Mouse (Mus musculus): Measurements from ENCODE around the gene Dscaml1.
"Not testable (repeated sequence)": the region's sequence is repeated elsewhere in the genome, so short reads cannot be mapped to it uniquely, and the experiment has no call there.

Gene Dscaml1

DNA sequence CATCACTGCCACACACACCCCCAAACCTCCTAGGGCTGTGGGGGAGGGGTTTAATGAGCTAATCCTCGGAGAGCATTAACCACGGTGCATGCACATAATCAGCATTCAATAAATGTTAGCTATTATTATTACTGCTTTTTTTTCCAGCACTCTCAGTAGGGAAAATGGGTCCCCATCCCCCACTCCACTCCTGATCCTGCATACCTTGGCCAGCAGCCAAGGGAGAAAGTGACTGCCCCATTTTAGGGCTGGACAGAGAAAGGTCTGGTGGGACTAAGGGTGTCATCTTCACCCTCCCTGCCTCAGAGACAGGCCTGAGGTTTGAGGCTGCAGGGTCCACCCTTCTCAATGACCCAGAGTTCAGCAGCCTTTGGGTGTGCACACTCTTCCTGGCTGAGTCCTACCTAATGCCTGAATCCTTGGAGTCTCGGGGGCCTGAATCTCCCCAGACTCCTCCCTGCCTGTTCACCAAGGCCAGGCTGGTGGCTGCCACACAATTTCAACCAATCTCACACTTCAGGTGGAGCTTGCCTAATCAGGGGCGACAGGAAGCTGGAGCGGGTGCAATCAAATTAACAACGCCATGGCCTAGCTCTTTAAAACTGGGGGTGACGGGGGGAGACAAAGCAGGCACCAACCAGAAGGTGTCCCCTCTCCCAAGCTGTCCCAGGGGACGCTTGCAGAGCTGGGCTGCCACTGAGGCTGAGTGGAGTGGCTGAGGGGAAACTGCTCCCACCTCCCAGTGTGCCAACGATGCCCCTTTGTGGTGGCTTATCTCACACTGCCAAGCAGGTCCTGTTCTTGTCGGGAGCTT, 267.2 kb downstream of the Dscaml1 start:
- no peak for DNase-seq (ENCODE audit: low spot score)

DNA sequence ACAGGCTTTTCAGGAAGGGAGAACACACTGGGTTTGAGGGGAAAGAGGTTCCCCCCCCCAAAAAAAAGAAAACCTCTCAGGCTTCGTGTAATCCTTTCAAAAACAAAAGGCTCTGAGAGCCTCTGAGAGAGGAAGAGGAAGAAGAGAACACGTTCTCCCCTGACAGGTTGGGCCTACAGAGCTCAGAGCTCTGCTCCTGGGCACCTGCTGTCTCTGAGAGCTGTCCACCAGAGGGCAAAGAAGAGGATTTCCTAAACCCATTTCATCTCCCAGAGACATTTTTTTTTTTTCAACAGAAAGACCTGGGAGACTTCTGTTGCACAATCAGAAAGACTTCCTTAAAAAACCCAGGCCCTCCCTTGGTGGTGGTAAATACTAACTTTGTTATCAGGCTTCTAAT, 267.8 kb downstream of the Dscaml1 start:
- DNase-seq (ENCODE audit: low spot score), result no peak

DNA sequence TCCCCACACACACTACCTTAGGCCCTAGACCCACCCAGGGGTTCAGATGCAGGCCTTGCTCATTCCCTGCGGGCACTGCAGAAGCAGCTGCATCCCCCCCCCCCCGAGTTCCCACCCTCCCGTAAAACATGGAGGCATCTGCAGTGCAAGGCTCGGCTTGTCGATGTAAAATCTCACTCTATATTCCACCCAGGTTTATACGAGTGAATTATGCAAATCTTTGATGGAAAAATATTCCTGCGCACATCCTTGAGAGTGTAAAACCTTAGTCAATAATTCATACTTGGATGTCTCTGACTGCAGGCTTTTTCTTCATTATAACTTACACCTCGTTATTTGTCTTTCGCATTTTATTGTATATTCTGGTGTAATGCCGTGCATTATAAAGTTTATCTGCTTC, 272.7 kb downstream of the Dscaml1 start:
- DNase-seq (ENCODE audit: low spot score), result no peak

DNA sequence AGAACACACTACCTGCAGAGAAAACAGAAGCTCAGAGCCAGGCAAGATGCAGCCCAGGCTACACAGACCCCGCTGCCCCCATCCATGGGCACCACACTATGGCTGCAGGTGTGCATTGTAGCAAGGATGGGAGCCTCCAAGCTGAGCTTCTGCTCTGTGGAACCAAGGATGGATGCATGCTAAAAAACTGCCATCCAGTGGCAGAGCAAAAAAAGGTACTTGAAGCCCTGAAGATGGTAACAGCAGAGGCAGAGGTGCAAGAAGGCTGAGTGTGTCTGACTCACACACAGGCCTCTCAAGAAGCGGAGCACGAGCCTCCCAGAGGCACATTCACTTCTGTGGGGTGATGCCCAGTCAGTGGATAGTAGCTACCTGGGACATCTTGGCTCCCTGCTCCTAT, 276.8 kb downstream of the Dscaml1 start:
- DNase-seq (ENCODE audit: low spot score), result no peak

DNA sequence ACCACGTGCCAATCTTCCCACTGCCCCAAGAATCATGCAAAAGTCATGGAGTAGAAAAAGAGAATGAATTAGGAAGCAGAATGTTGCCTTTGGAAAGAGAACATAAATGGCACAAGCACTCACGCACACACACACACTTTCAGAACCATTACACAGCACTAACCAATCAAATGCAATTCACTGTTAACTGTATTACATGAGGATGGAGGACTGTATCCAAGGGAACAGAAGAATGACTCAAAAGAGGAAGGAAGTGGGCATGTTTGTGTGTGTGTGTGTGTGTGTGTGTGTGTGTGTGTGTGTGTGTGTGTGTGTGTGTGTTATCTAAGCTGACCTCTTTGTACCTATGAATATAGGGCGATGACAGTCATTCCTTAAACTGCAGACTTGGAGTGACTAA, 278.0 kb downstream of the Dscaml1 start:
- no peak for DNase-seq (ENCODE audit: low spot score)

DNA sequence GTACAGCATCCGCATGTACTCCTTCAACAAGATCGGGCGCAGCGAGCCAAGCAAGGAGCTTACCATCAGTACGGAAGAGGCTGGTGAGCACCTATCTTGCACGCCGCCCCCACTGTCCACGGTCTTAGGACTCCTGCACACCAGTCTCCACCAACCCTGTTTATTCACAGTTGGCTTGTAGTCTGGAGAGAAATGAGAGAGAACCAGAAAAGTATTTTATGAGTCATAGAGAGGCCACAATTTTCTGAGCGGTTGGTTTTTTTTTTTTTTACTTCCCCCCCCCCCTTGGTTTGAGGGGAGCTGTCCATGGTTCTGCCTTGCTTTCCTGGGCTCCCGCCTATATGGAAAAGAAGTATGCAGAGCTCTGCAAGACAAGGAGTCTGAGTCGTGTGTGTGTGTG, 283.9 kb downstream of the Dscaml1 start:
- no peak for DNase-seq (ENCODE audit: low spot score)

DNA sequence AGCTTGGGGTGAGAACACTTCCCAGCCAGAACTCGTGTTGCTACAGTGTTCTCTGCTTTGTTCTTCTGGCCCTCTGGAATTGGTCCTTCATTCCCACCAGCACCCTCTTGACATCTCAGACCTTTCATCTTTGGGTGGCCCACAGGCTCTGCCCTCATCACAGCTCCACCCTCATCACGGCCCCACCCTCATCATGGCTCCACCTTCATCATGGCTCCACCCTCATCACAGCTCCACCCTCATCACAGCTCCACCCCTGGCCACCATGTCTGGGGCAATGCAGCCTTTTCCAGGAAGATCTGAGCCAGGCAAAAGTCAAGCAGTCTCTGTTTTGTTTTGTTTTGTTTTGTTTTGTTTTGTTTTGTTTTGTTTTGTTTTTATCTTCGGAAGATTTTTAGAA, 289.0 kb downstream of the Dscaml1 start:
- no peak for DNase-seq (ENCODE audit: low spot score)

DNA sequence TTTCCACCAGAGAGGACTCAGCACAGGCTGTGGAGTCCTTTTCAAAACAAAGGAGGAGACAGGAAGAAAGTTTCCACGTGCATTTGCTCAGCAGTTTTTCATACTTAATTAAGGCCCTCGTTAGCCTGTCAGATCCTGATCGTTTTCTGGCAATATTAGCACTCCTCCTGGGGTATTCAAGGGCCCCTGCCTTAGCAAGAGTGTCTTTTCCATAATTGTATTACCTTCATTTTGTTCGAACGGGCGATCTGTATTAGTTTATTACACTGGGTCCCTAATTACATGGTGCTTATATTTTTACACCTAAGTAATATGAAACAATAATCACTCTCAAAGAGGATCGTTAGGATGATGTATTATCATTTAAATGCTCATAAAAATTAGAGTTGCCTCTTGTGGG, 293.6 kb downstream of the Dscaml1 start:
- no peak for DNase-seq (ENCODE audit: low spot score)

DNA sequence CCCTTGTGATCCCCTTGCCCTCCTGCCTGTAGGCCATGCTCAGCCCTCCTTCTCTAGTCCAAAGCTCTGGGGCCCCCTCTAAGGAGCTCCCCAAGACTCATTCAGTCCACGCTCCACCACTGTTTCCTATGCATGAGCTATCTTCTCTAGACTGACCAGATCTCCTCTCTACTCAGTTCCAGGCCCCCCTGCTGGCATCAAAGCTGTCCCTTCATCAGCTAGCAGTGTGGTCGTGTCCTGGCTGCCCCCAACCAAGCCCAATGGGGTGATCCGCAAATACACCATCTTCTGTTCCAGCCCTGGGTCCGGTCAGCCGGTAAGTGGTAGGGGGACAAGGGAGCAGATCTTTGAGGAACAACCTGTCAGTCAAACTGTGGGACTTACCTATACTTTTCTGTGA, 305.4 kb downstream of the Dscaml1 start:
- no peak for DNase-seq (ENCODE audit: low spot score)

DNA sequence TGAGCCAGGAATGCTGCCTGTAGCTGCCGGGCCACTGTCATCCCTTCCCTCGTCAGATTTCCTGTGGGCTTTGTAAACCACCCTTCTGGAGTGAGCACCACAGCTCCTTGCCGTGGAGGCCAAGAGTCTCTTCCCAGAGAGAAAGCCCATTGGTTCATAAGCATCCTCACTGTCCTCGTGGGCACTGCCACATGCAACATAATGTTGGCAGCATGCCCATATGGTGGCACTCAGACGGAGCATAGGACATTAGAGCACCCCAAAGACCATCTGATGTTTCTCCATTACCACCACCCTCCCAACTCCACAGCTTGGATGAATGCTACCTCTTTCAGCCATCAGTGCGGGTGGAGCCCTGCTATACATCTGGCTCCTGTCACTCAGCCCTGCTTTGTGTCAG, 306.8 kb downstream of the Dscaml1 start:
- DNase-seq (ENCODE audit: low spot score), result no peak

DNA sequence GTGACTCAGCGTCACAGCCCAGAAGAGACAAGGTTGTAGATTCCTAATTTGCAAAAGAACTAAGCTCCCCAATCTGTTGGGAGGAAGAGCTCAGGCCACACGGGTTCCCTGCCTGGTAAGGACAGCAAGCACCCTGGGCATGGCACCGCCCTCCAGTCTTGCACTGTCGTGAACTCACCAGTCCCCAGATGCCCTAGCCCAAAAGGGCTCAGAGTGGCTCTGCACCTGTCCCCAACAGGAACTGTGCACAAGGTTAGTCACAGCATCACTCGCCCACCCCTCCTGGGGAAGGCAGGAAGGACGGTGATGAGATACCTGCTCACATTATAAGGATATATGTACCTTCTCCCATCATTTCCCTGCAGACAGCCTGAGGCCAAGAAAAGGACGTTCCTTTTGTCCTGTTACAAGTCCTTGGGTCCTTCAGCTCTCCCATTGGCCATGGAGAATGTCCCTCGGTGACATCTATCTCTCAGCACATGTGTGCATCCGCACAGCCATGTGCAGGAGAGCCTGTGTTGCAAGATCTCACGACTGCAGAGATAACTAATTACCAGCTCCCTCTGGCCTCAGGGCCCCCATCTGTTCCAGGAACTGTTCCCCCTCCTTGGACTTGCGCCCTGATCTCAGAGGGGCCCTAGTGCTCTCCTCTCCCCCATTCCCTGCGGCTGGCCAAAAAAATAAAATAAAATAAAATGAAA, 312.7 kb downstream of the Dscaml1 start:
- no peak for DNase-seq (ENCODE audit: low spot score)

DNA sequence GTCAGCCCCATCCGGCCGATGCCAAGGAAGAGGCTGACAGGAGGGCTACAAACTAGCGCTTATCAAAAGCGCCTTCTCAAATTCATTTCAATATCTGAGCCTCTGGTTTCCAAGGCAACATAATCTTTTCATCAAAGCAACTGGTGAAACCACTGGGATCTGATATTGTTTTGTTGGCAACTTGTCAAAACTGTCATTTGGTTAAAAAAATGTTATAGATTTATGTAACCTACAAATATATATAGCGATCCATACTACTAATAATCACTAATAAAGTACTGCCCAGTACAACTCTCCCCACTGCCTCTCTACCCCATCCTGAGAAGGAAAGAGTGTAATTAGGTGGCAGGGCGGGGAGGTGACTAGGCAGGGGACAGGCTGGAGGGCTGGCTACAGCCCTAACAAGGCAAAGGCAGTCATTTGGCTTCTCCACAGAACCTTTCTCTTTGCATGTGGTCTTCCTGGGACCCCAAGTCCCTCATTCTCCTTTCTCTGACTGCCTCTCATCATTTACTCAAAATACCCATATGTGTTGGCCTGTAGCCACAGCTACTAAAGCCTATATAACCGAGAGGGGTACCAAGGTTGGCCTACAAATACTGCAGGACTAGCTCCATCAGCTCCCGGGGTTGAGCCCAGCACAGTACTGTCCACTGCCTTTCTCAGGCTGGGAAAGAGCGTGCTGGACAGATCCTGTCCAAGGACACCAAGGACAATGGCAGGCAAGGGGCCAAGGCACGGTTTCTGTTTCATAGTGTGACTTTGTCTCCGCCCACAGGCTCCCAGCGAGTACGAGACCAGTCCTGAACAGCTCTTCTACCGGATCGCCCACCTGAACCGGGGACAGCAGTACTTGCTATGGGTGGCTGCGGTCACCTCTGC, 313.5 kb downstream of the Dscaml1 start:
- DNase-seq (ENCODE audit: low spot score), result peak; percentile 67

DNA sequence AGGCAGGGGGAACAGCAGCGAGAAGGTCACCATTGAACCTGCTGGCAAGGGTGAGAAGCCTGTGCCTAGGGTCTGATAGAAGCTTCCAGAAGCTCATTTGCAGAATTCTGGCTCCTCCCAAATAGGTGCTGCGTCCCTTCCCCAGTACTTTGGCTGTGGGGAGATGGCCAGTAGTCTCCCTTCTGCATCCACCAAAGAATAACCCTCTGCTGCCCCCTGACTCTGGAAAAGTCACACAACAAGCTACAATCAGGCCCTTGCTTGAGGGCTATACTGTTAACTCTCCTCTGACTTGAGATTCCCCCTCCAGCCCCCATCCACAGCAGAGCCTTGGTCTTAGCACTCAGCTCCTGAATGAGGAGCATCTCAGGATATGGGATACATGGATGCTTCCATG, 314.2 kb downstream of the Dscaml1 start:
- DNase-seq (ENCODE audit: low spot score), result no peak

DNA sequence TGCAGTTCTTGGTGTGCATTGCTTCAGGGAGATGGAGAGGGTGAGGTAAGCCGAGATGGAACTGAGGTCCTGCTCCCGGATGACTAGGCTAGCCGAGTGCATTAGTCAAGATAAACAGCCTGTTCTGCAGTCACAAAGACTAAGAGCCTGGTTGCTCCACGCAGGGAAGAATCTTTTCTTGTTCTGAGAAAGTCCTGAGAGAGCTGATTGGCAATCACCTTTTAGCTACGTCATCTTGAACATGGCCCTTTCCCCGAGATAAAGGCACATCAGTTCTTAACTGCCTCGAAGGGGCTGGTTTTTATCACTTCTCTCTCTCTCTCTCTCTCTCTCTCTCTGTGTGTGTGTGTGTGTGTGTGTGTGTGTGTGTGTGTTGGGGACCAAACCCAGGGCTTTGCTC, 319.0 kb downstream of the Dscaml1 start:
- DNase-seq (ENCODE audit: low spot score), result no peak

DNA sequence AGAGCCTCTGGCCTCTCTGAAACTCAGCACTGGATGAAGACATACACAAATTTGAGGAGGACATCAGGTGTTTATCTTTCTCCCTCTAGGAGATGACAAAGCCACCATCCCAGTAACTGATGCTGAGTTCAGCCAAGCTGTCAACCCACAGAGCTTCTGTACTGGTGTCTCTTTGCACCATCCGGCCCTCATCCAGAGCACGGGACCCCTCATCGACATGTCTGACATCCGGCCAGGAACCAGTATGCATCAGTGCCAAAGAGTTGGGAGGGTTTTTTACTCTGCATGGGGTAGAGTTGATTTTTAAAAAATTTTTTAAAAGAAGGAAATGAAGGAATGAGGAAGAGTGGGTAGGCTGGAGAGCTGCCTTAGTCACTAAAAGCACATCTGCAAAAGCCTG, 323.5 kb downstream of the Dscaml1 start:
- DNase-seq (ENCODE audit: low spot score), result no peak

DNA sequence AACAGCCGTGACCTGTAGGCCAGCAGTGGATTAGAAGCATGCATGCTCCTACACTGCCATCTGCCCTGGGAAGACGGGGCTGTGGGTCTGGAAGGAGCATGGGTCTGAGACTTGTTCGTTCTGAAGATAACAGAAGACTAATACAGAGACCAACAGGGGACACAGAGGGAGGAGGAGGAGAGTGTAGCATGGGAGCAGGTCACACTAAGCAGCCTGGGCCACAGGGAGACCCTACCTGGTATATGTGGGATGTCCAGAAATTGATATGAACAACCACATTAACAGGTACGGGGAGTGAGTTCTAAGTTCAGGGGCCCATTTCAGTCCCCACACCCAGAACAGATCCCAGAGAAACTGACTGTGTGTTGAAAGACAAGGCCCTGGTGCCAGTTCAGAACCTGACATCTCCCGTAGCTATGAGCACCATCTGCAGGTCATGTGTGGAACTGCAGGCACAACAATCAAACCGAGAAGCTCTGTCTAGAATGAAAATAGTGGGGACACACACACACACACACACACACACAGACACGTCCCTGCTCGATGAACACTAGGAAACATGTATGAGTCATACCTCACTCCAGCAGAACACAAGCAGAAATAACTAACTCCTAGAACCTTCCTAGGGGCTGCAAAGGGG, 328.1 kb downstream of the Dscaml1 start:
- peak; percentile 67 for DNase-seq (ENCODE audit: low spot score)

DNA sequence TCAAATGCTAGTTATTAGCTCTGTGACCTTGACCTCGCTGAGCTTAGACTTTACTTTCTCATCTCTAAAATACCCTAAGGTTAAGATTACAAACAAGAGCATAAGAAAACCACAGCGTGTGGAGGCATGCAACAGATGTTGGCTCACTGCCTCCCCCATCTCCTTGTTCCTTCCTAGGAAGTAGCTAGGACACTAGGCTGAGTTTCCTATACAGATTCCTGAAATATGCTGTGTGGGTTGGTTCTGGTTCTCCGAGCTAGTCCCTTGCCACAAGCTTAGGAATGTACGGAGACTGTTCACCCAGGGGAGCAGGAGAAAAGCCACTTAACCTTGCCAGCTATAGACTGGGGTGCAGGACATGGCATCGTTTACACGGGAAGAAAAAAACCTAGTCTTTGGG, 339.8 kb downstream of the Dscaml1 start:
- no peak for DNase-seq (ENCODE audit: low spot score)

DNA sequence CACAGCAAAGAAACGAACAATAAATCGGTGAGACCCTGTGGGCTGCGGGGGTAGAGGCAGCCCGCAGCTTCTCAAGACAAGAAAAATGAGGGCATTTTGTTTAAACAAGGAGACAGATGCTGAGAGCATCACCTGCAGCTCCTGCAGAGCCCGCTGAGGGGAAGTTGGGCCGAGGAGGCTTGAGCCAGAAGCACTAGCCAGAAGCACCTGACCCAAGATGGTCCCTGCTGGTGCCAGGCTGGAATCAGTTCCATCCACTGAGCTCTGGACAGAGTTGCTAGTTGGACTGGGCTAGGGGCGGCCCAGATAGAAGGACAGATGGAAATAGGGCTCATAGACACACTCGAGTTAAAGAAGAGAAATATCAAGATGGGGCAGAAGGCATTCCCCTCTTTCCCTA, 340.7 kb downstream of the Dscaml1 start:
- no peak for DNase-seq (ENCODE audit: low spot score)

DNA sequence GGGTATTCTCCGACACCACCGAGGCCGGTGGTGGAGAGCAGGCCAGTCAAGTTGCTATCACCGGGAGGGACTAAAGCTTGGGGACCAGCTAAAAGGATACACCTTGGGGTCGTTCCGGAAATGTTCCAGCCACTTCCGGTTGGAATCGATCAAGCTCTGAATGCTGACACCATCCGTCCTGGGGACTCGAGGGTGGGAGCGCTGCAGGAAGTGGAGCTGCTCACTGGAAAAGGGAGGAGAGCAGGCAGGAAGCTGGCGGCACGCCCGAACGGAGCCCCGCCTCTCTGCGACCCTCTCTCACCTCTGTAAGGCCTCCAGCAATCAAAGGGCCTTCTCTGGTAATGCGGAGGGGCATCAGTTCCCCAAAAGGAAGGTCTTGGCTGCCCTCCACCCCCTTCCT, 342.0 kb downstream of the Dscaml1 start:
- no peak for DNase-seq (ENCODE audit: low spot score)

DNA sequence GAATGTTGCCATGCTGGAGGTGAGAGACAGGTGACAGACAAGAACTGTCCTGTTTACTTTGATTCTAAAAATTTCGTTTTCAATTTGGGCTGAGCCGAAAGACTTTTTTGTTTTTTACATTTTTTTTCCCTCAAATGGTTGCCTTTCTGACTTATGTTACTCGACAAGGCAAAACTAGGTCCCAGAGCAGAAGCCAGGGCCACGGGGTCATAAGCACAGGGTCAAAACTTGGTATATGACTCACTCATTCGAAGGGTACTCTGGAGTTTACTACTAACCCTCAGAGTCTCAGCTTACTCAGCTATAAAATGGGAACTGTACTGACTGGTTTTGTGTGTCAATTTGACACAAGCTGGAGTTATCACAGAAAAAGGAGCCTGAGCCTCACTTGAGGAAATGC, 343.2 kb downstream of the Dscaml1 start:
- DNase-seq (ENCODE audit: low spot score), result no peak

DNA sequence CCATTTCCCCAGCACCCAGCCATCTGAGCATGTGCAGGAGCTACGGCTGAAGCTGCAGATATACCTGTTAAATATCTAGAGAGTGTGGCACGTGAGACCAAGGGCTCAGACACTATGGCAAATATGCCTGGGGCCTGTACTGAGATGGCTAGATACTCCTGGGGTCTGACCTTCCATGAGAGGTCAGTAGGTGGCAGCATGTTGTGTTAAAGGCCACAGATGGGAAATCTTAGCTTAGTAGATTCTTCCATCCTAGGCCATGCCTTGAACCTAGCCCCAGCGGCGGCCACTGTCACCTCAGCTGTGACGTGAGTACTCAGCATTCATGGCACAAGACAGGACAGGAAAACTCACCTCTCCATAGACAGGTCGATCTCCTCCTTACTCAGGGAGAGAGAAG, 347.7 kb downstream of the Dscaml1 start:
- DNase-seq (ENCODE audit: low spot score), result no peak

DNA sequence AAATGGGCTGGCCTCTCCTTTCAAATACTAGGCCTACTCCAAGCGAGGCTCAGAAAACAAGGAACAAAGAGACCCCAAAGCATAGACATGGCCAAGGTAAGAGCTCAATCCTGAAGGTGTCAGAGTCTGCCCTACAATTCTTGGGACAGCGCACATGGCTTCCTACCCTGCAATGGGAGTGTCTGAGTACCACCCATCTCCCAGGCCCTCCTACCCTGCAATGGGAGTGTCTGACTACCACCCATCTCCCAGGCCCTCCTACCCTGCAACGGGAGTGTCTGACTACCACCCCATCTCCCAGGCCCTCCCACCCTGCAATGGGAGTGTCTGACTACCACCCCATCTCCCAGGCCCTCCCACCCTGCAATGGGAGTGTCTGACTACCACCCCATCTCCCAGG, 349.7 kb downstream of the Dscaml1 start:
- not testable (repeated sequence) for DNase-seq (ENCODE audit: low spot score)
